Mouse (Mus musculus): ENCODE measurements at regions not wholly inside any gene's neighbourhood (a gene's known extent, or its start where the extent isn't known, plus 50 kb on each side); places are given as distances from the start of the nearest gene placed in this dataset.

DNA sequence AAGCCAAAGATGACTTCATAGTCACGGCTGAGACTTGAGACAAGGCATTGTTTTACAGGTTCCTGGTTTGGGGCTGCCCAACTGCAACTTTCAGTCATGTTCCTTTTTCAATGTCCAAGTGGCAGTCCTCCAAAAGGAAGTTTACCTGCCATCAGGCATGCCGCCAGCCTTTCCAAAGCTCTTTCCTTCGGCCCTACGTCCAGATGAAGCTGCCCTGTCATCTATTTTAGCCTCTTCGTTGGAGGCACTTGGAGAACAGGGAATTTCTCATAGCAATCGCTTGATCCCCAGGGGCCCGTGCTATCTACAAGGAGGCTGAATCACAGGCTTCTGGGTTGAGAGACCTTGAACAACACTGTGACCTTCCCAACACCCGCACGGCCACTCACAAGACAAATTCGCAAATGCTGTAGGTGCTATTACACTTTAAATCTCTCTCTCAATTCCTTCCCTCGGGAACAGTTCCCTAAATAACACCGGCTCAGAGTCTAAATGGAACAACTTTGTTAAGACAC is 468.4 kb downstream of the Efna5 start:
- DNase-seq, result no peak

DNA sequence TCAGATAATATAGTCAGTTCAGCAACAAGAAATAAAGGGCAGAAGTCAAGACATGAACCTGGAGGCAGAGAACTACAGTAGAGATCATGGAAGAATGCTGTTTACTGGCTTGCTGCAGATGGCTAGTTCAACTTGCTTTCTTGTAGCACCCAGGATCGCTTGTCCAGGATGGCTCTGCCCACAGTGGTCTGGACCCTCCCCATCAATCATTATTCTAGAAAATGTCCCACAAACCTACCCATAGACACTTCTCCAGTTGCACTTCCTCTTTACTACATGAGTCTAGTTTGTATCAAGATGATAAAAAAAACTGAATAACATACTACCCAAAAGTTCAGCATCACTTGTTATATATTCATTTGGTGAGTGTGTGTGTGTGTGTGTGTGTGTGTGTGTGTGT is 477.4 kb downstream of the Efna5 start:
- DNase-seq, result no peak

DNA sequence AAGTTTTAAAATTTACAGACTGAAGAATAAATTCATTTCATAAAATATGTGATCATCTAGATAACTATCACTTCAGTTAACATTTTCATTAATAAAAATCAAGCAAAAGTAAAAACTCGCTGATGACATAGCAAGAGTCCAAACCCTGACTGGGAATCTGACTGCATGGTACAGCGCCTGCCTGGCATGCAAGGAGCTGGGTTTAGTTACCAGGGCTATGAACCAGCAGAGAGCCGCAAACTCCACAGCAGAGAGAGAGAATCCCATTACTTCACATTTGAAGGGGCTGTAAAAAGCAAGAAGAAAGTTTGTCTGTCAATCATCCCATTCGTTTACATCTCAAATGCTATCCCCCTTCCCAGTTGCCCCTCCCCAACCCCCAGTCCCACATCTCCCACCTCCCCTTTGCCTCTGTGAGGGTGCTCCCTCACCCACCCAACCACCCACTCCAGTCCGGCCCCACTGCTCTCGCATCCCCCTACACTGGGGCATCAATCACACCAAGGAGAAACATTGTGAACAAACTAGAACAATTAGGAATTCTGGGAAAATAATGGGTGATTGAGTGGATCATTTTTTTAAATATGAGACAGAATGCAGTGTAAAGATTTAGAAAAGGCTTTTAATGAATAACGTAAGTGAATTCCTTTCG is 487.6 kb downstream of the Efna5 start:
- DNase-seq, result no peak

DNA sequence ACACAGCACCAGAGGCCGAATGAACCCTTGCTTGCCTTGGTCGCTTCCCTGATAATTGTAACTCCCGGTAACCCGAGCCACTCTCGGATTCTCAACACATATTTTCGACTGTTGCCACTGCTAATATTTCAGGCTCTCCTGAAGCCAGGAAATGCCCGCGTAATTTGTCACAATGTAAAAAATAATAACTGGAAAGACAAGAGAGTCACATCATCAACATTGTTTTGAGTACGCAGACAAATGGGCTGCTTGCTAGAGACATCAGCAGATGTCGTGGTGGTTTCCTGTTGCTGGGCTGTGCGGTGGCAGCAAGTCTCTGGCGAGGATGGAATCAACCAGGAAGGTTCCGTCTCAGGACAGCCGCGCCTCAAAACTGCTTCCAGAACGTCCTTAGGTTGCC is 497.1 kb downstream of the Efna5 start:
- DNase-seq, result no peak

DNA sequence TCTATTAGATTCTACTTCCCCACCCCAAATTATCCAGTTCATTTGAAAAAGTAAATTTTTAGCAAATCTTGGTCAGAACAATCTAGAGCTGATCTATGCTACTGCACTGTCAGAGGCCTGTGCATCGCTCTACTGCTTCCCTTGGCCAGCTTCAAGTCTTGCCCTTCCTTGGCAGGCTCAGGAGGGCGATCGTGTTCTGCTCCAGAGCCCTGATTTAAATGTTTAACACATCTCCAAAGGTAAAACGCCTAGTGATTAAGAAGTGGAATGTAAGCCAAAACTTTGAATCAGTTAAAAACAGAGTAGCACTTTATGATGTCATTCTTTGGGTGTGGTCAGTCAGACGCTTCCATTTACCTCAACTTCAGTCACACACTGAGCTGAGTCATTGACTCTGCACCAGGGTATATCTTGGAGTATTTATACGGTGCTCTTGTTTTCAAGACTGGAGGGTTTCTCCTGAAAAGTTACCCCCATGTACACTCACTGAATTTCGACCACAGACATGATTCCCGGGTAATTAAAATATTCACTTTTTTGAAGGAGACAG is 502.2 kb downstream of the Efna5 start:
- no peak for DNase-seq

DNA sequence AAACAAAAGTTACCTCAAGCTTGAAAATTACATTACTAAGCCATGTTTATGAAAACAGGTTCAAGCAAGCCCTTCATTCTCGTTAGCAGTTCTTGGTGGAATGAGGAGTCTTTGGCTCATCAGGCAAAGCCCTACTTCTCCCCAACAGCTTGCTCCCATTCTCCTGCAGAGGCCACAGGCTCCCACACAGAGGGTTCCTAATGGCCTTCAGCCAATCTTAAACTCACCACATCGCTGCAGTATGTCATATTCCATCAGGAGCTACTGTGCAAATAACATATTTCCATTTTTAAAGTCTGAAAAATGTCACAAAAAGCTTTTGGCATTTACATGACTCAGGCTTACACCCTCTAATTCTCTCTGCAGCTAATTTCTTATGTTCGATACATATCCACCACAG is 512.0 kb downstream of the Efna5 start:
- no peak for DNase-seq

DNA sequence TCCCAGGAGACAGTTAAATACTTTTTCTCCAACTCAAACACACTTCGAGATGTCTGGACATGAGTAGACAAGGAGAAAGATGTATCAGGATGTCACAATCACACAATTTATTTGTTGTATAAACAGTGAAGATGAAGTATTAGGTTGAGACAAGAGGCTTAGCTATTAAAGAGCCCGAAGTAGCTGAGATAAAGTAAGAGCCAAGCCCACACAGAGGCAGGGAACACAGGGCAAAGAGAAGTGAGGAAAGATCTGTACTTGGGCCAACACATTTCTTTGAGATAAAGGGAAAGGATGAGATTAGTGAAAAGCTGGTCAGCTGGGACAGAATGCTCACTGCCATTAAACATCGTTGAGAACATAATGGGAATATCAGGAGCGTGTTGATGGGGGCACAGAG is 513.2 kb downstream of the Efna5 start:
- no peak for DNase-seq

DNA sequence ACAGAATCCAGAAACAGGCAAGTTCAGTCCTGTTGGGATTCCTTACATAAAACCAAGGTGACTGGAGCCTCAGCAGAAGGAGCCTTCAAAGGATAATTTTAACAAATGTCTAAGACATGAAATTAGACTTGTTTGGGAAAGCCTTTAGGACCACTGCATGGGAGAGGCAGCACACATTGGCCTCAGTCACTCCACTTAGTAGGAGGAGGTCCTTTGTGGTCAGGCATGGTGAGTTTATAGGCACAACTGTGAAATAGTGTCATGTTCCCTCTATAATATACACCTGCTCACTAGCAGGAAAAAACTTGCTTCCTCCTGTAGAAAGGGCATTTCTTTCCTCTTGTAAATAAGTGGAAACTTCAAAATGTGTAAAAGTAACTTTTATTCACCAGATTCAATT is 522.8 kb downstream of the Efna5 start:
- no peak for DNase-seq

DNA sequence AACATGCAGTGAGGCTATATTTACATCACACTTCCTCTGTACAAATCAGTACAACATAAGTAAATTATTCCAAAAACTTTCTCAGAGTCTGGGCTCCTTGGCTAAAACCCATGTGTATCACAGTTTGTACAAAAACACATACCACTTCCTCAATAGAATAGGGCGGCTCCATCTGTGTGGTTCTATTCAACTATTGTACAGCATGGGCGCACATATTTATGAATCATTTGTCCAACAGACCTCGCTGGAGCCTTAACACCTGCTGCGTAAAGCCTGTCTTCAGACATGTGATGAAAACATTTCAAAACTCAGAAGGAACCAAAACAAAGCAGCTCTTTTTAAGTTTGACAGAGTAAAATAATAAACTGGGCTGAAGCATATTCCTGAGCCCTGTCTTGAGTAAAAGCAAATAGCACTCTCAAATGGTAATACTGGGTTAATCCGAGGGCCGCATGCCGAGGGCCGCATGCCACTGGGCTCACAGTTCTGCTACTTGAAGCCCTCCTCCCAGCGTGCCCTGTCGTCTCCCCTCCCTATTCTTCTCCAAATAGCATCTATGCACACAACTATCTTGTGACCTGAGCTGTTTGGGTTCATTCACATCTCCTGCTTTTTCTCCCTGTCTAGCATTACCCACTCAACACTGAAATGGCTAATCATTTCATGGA is 543.1 kb downstream of the Efna5 start:
- DNase-seq, result no peak

DNA sequence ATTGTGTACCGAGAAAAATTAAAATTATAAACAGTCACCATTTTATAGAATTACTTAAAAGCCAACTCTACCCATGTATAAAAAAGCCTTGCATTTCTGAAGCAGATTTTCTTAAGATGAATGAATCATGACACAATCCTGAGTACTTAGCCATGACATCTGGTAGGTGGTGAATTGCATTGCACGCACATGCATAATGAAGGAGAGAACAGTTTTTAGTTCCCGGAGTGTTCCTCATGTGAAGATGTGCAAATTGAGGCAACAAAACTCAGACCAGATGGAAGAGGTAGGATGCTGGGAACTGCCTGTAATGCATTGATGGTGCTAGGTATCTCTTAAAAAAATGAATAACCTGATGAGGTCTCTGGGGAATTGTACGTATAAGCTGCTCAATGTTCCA is 550.9 kb downstream of the Efna5 start:
- no peak for DNase-seq

DNA sequence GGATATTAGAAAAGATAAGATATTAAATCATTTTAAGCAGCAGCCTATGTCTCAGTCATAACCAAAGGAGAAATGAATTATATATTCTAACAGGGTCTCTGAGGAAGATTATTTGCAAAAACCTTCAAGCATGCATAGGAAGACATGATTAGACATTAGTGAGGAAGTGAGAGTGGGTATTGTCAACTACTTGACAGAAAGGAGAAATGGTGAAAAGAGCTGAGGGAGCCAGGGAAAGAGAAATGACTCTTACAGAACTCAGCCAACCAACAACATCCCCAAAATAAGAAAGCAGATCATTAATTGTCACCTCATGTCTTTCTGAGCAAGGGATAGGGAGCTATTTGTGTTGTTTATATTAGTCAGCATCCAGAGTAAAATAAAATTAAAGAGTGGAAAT is 554.3 kb downstream of the Efna5 start:
- DNase-seq, result no peak

DNA sequence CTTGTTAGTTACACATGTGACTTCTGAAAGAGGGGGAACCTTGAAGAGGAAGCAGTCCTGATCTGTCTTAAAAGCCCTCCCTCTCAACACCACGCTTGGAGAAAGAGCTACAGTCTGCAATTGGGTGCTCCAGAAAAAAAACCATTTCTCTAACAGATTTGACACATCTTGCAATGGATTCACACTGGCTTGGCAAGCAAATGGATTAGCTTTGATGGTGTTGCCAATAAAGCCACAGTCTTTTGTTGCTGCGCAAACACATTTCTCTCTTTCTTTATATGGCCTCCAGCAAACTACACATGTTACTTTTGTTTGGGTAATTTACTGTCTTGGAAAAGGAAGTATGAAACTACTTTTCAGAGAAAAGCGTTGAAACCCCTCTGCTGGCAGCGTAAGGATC is 562.1 kb downstream of the Efna5 start:
- no peak for DNase-seq

DNA sequence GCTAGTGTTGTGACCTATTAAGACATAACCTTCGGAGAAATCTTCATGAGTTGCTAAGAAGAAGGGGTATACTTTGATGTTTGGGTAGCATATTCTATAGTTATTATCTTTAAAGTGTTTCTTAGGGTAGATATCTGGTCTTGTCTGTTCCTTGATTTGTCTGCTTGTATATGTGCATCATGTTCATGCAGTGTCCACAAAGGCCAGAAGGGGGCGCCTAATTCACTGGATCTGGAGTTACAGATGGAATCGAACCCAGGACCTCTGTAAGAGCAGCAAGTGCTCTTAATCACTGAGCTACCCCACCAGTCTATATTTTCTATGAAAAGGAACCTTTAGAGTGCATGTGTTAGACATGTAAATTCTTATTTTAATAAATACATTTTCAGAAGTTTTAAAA is 571.1 kb downstream of the Efna5 start:
- no peak for DNase-seq

DNA sequence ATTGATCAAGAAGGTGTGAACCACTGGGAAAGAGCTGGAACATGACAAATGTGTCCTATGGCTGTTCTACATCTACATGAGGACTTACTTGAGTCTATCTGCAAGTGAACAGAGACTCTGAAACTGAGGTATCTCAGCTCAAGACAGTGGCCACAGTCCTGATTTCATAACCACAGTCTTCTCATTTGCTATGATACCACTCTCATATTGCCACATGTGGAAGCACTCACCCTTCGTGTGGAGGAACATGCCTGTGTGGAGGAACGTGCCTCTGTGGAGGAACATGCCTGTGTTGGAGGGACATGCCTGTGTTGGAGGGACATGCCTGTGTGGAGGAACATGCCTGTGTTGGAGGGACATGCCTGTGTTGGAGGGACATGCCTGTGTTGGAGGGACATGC is 574.0 kb downstream of the Efna5 start:
- no peak for DNase-seq

DNA sequence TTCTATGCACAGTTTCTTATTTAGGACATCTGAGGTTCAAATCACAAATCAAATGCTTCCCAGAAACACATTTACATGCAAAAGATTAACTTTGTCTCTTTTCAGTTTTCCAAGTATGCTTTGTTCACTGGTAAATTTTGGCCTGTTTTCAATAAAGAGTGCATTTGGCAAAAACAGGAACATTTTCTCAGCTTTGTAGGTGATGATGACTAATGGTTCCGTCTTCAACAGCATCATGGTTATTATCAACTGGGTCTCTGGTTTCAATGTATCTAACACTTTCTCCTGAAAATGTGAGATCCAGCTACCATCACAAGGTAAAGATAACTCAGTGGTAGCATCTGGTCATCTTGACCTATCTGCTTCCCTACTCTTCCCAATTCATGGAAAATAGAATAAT is 574.6 kb downstream of the Efna5 start:
- no peak for DNase-seq

DNA sequence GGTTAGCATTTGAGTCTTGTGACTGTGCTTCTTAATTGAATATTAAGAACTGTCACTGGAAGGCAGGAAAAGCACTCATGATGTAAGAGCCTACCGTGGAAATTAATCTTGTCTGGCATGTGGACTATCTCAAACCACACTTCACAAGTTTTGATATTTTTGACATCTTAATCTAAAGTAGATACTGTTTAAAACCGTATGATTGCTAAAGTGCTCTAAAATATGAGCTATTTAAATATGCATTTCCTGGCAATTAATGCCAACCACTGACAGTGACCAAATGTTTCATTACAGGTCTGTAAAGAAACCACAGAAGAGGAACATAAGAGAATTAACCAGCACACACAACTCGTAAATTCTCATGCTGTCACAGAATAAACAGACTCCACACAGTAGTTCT is 576.0 kb downstream of the Efna5 start:
- no peak for DNase-seq

DNA sequence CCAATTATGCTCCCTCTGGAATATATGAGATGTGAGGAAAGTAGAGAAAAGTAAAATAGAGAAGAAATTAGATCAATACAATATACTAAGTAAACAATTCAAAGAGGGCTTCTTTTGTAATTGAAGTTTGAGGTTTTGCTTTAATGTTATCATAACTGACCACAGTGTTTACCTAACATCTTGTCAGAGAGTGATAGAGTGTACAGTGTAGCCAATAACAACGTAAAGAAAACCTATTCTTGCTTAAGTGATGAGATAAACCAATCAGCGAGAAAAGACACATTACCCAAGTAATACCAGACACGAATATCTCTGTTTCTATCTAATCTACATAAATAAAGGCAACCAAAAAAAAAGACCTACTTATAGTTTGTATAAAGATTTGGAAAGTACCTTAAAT is 577.0 kb downstream of the Efna5 start:
- DNase-seq, result no peak

DNA sequence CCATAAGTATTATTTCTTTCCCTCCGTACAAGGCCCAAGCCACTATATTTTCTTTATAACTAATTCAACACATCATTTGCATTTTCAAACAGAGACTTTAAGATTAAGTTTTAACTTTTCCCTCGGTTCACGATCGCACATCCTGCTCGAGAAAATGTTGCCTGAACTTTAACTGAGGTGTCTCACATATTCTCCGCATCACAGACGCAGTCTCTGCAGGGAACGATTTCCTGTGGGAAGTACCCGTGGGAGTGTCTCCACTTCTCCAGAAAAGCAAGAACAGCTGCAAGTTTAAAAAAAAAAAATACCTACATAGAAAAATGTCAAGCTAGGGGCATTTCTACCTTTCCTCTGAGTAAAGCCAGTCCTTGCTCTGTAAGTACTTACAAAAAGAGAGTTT is 581.2 kb downstream of the Efna5 start:
- no peak for DNase-seq

DNA sequence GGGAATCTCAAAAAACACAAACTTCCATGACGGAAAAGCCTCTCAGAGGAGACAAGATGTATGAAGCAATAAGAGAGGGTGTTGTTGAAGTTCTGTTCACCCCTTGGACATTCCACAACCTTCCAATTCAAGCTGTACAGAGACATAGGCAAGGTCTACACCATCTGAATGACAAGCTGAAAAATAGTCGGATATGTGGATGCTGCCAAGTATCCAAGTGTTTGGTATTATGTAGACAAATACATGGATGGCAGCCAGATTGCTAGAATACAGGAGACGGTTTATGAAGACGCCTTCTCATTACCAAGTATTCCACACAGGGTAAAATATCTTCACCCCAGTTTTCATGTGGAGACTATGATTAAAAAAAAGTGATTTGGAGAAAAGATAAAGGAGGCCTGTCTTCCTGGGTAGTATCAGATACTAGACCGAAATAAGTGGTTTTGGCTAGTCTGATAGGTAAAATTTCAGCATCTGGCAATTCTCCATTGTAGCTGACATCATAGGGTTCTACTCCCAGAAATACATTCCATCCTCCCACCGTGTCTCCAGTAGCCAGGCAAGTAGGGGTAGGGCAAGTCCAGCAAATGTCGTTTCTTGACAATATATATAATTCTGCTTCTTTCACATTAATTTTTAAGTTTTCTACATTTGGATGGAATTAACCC is 583.6 kb downstream of the Efna5 start:
- no peak for DNase-seq

DNA sequence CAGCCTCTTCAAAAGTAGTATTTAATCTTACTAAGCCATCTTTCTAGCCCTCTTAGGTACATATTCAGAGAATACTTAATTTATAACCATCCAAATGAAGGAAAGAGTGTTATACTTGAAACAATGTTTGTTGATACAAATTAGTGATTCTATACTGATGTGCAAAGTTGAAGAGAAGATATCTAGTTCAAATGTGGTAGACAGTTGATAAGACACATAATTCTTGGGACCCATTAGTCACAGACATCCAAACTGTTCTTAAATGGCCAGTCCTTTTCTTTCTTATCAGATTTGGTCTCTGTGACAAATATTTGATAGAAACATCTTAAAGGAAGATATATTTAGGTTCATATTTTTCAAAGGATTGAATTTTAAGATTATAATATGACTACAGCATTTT is 585.7 kb downstream of the Efna5 start:
- DNase-seq, result no peak

DNA sequence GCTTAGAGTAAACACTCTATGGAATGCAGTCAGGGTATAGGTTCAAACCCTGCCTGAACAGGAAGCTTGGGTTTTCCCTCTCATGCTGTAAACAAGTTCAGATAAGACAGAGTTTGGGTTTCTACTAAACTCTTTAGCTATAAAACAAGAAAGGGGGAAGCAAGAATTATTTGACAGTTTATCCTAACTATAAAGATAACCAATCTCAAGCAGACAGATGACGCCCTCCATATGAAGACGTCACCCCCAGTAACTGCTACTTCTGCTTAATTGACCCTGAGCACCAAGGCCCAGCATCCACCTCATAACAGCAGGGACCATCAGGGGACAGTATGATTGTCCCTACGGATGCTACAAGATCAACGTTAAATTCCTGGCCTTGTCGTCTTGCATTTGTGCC is 588.4 kb downstream of the Efna5 start:
- DNase-seq, result no peak

DNA sequence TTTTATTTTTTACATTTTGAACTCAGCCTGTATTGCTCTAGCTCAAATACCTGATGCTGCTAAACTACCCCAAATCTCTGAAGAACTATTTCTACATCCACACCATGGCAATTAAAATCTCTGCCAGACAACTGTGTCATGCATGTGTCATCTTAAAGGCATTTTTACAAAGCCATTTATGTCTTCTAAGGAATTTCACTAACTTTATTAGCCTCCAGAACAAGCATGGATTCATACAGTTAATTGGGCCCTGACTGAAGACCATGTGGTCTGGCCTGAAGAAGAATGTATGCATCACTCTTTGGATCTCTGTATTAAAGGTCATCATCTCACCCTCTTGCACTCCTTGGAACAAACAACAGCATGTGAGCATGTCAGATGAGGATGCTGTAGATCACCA is 593.5 kb downstream of the Efna5 start:
- no peak for DNase-seq

DNA sequence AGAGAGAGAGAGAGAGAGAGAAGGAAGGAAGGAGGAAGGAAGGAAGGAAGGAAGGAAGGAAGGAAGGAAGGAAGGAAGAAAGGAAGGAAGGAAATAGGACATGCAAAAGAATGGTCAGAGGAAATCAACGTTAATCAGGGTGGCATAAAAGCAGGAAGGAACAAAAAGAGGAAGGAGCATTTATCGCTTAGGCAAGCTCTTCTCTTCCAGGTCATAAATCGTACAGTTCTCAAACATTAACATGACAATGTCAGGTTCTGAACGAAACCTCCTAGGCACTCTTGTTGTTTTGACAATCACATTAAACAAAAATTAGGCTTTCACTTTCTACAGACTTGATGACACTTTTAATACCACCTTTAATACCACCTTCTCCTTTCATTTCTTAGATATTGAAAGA is 594.0 kb downstream of the Efna5 start:
- no peak for DNase-seq

All from kidney, adult 18-20 months (tissue).